Mouse (Mus musculus) MEL (cell line): Measurements from ENCODE around the gene Slc2a4.

Experiments used
- CHD1 ChIP-seq: IDR thresholded peaks from 2 replicates; pipeline ENCODE4 v1.6.1; 2012; ENCODE audit warnings: low read depth, mild to moderate bottlenecking, inconsistent platforms, low read length, improper control_type of control experiment
- CTCF ChIP-seq, 3 experiments: IDR thresholded peaks in 2 of 3; conservative IDR thresholded peaks in 1 of 3; 2 replicates each; pipeline ENCODE4 v1.5.1; 2011 to 2012; ENCODE audit warnings: low read length in 3 of 3, low read depth in 2 of 3, mild to moderate bottlenecking in 2 of 3, improper control_type of control experiment in 1 of 3, inconsistent platforms in 1 of 3, mixed read lengths in 1 of 3, moderate library complexity in 1 of 3; ENCODE audit not compliant: control insufficient read depth in 1 of 3, insufficient read depth in 1 of 3, poor library complexity in 1 of 3, severe bottlenecking in 1 of 3
- E2F4 ChIP-seq: IDR thresholded peaks from 2 replicates; pipeline ENCODE4 v1.6.1; 2011; ENCODE audit warnings: low read depth, low read length, improper control_type of control experiment, borderline replicate concordance
- ELF1 ChIP-seq: IDR thresholded peaks from 2 replicates; pipeline ENCODE4 v1.6.1; 2014; ENCODE audit warnings: low read depth, mild to moderate bottlenecking, inconsistent platforms, low read length, improper control_type of control experiment, moderate library complexity
- EP300 ChIP-seq, 2 experiments: IDR thresholded peaks; 2 replicates each; pipeline ENCODE4 v1.6.1; 2011; ENCODE audit warnings: improper control_type of control experiment in 2 of 2, low read length in 2 of 2, low read depth in 1 of 2, mild to moderate bottlenecking in 1 of 2
- GATA1 ChIP-seq: IDR thresholded peaks from 2 replicates; pipeline ENCODE4 v1.6.1; 2011; ENCODE audit warnings: low read depth, low read length, improper control_type of control experiment
- MEF2A ChIP-seq: IDR thresholded peaks from 2 replicates; pipeline ENCODE4 v1.6.1; 2014; ENCODE audit warnings: low read depth, mild to moderate bottlenecking, inconsistent platforms, low read length, improper control_type of control experiment; ENCODE audit not compliant: poor library complexity, insufficient replicate concordance, severe bottlenecking; ENCODE audit errors: extremely low read depth
- MYC ChIP-seq: IDR thresholded peaks from 2 replicates; pipeline ENCODE4 v1.6.1; 2011; ENCODE audit warnings: low read depth, mild to moderate bottlenecking, low read length, improper control_type of control experiment, moderate library complexity
- NRF1 ChIP-seq: IDR thresholded peaks from 2 replicates; pipeline ENCODE4 v1.6.1; 2014; ENCODE audit warnings: low read depth, mild to moderate bottlenecking, inconsistent platforms, low read length, improper control_type of control experiment, moderate library complexity; ENCODE audit not compliant: poor library complexity, insufficient read depth, severe bottlenecking
- POLR2A ChIP-seq, 2 experiments: IDR thresholded peaks; 2 replicates each; pipeline ENCODE4 v1.6.1; 2011 to 2012; ENCODE audit warnings: low read length in 2 of 2, mild to moderate bottlenecking in 2 of 2, control low read depth in 1 of 2, improper control_type of control experiment in 1 of 2, low read depth in 1 of 2, moderate library complexity in 1 of 2; ENCODE audit not compliant: control insufficient read depth in 1 of 2, insufficient read depth in 1 of 2, poor library complexity in 1 of 2
- POLR2AphosphoS5 ChIP-seq: IDR thresholded peaks from 2 replicates; pipeline ENCODE4 v1.6.1; 2012; ENCODE audit warnings: low read depth, borderline replicate concordance, mild to moderate bottlenecking, inconsistent platforms, low read length, moderate library complexity, mixed read lengths
- TBP ChIP-seq: IDR thresholded peaks from 2 replicates; pipeline ENCODE4 v1.8.0; 2011; ENCODE audit warnings: low read depth, low read length, improper control_type of control experiment
- USF1 ChIP-seq: IDR thresholded peaks from 2 replicates; pipeline ENCODE4 v1.6.1; 2014; ENCODE audit warnings: low read depth, mild to moderate bottlenecking, inconsistent platforms, low read length, improper control_type of control experiment, moderate library complexity
- ZC3H11A ChIP-seq: IDR thresholded peaks from 2 replicates; pipeline ENCODE4 v1.6.1; 2012; ENCODE audit warnings: low read depth, mild to moderate bottlenecking, inconsistent platforms, low read length, improper control_type of control experiment

- TF ChIP-seq MYC (no peak), CTCF (IDR thresholded peaks at IDR 0.05 in 2 of 3, conservative IDR thresholded peaks at IDR 0.05 in 1 of 3; ENCODE audit: control insufficient read depth in 1 of 3, insufficient read depth in 1 of 3, low read depth in 2 of 3, low read length in 3 of 3, poor library complexity in 1 of 3, severe bottlenecking in 1 of 3) (no peak), E2F4 (no peak), TBP (no peak), NRF1 (no peak), MEF2A (no peak), ELF1 (no peak), GATA1 (no peak), POLR2AphosphoS5 (no peak), EP300 (IDR thresholded peaks at IDR 0.05; ENCODE audit: low read depth in 1 of 2, low read length in 2 of 2) (no peak), CHD1 (no peak), POLR2A (IDR thresholded peaks at IDR 0.05; ENCODE audit: control insufficient read depth in 1 of 2, insufficient read depth in 1 of 2, low read depth in 1 of 2, low read length in 2 of 2, poor library complexity in 1 of 2) (no peak), ZC3H11A (no peak), USF1 (no peak)
Observed at GRCm38 (mm10) chr11:69922796-69923195, 25.2 kb downstream of the Slc2a4 start.
